Mouse (Mus musculus) brain, embryonic 14.5 days (tissue): Measurements from ENCODE around the gene Rhbdl1.

ENCODE experiments used
- CTCF ChIP-seq: fragments of 200-500 bp; IDR thresholded peaks from 2 replicates; pipeline ENCODE4 v1.5.1; 2012; ENCODE audit warnings: inconsistent platforms, mild to moderate bottlenecking, moderate library complexity, borderline replicate concordance; ENCODE audit not compliant: insufficient read depth, insufficient read length; ENCODE audit errors: extremely low read depth
- POLR2A ChIP-seq: fragments of 200-500 bp; IDR thresholded peaks from 2 replicates; pipeline ENCODE4 v1.6.1; 2012; ENCODE audit warnings: mild to moderate bottlenecking, inconsistent platforms, borderline replicate concordance; ENCODE audit not compliant: poor library complexity, insufficient read depth, insufficient read length, severe bottlenecking; ENCODE audit errors: extremely low read depth

DNA sequence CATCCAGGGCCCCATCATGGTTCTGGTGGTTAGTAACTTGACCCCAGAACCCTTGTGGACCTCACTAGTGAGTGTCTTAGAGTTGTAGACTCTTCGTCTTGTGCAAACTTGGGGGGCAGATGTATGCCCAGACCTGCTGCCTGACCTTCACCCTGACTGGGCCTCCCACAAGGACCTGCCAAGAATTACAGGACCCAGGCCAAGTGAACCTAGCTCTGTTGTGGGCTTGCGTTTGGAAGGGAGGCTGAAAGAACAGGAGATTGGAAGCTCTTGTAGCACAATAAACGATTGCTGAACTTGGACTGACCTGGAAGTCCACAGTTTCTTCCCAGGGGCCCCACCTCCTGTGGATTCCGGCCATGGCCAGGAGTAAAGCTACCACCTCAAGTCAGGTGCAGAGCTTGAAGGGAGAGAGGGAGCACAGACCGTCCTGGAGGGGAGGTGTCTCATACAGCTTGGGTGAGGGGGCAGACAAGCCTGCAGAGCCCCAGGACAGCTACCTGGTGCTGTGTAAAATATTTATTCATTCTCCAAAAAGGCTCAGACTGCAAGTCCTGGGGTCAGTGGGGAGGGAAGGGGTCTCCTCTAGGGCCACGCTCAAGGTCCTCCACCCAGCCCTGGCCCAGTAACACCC lies 3.0 kb downstream of the Rhbdl1 start:
- TF ChIP-seq CTCF (no peak), POLR2A (no peak)
